28 mouse cellular contexts compared by ENCODE assay signal in genomic region chr10:107383825-107384224, GRCm38 (mm10).
A peak's percentile ranks its signal among the peaks of the same experiment; 100 is the strongest.
DNase-seq lines count a peak whose midpoint lies in the region; ATAC-seq and TF ChIP-seq lines count a peak whose summit lies in the region.
"Had no signal": no experiment of that assay in that cellular context is flagged by ENCODE, and none has a peak within 500 bp of the region (broad histone marks: within the 10 kb centered on the region; RNA-seq: fewer than 3 reads in every experiment).

No protein-coding gene starts in this region.

- H3K9me3 ChIP-seq in neural tube, embryonic 12.5 days = no peaks in the 10 kb centered on the region
- H3K9me3 ChIP-seq in neural tube, embryonic 15.5 days (replicated peaks) = no peaks in the 10 kb centered on the region
- no peaks in the 10 kb centered on the region for H3K9me3 ChIP-seq in intestine, postnatal 0 days (ENCODE audit: control insufficient read depth)
- H3K9me3 ChIP-seq in neural tube, embryonic 14.5 days (ENCODE audit: control insufficient read depth, low read length) = no peaks in the 10 kb centered on the region
- H3K9me3 ChIP-seq: heart, embryonic 12.5 days; hindbrain, embryonic 13.5 days; limb, embryonic 13.5 days had no signal

- no peak for TF ChIP-seq POLR2A in liver, adult 2 months (IDR thresholded peaks at IDR 0.05; ENCODE audit: extremely low read depth, insufficient read depth, low read length)

- H3K4me3 ChIP-seq in liver, adult 2 months (ENCODE audit: insufficient read depth, low read depth, low read length) = no peak overlapping the region
- no peak overlapping the region for H3K4me3 ChIP-seq in neural tube, embryonic 12.5 days
- H3K4me3 ChIP-seq in neural tube, embryonic 15.5 days (replicated peaks) = no peak overlapping the region
- no peak overlapping the region for H3K4me3 ChIP-seq in intestine, postnatal 0 days (ENCODE audit: low read depth, low read length)
- H3K4me3 ChIP-seq in neural tube, embryonic 14.5 days (ENCODE audit: low read depth, low read length) = no peak overlapping the region
- H3K4me3 ChIP-seq: heart, adult 2 months; heart, embryonic 12.5 days; hindbrain, embryonic 13.5 days; layer of hippocampus, adult 2 months; limb, embryonic 13.5 days; myocyte had no signal

- H3K27ac ChIP-seq in liver, adult 2 months (replicated peaks; ENCODE audit: insufficient read depth, low read depth, low read length) = no peak overlapping the region
- no peak overlapping the region for H3K27ac ChIP-seq in neural tube, embryonic 12.5 days
- no peak overlapping the region for H3K27ac ChIP-seq in neural tube, embryonic 15.5 days (replicated peaks)
- H3K27ac ChIP-seq in intestine, postnatal 0 days (ENCODE audit: low read depth, low read length) = no peak overlapping the region
- H3K27ac ChIP-seq in neural tube, embryonic 14.5 days (ENCODE audit: low read depth, low read length) = no peak overlapping the region
- H3K27ac ChIP-seq: heart, adult 2 months; hindbrain, embryonic 13.5 days; layer of hippocampus, adult 2 months; limb, embryonic 13.5 days; macrophage had no signal

- H3K36me3 ChIP-seq in liver, adult 2 months (ENCODE audit: control insufficient read depth, insufficient read depth, low read length) = peaks cover 11% of the 10 kb centered on the region; the same call in 1 of the 2 replicates
- H3K36me3 ChIP-seq in neural tube, embryonic 12.5 days = no peaks in the 10 kb centered on the region
- no peaks in the 10 kb centered on the region for H3K36me3 ChIP-seq in neural tube, embryonic 15.5 days
- no peaks in the 10 kb centered on the region for H3K36me3 ChIP-seq in intestine, postnatal 0 days (ENCODE audit: control insufficient read depth, insufficient read depth)
- no peaks in the 10 kb centered on the region for H3K36me3 ChIP-seq in neural tube, embryonic 14.5 days (ENCODE audit: control insufficient read depth, insufficient read depth, low read length)
- H3K36me3 ChIP-seq: heart, embryonic 12.5 days; limb, embryonic 13.5 days had no signal

- H3K27me3 ChIP-seq in liver, adult 2 months (ENCODE audit: control insufficient read depth, insufficient read depth, low read length) = no peaks in the 10 kb centered on the region
- no peaks in the 10 kb centered on the region for H3K27me3 ChIP-seq in neural tube, embryonic 12.5 days (replicated peaks)
- H3K27me3 ChIP-seq in neural tube, embryonic 15.5 days (replicated peaks) = no peaks in the 10 kb centered on the region
- no peaks in the 10 kb centered on the region for H3K27me3 ChIP-seq in intestine, postnatal 0 days (replicated peaks; ENCODE audit: control insufficient read depth, insufficient read depth, low read length)
- H3K27me3 ChIP-seq in neural tube, embryonic 14.5 days (ENCODE audit: control insufficient read depth, insufficient read depth, low read length) = no peaks in the 10 kb centered on the region
- H3K27me3 ChIP-seq: heart, embryonic 12.5 days; hindbrain, embryonic 13.5 days; limb, embryonic 13.5 days had no signal

- no peak overlapping the region for H3K4me2 ChIP-seq in neural tube, embryonic 12.5 days (replicated peaks)
- H3K4me2 ChIP-seq in neural tube, embryonic 15.5 days = no peak overlapping the region
- no peak overlapping the region for H3K4me2 ChIP-seq in intestine, postnatal 0 days (replicated peaks; ENCODE audit: low read depth)
- no peak overlapping the region for H3K4me2 ChIP-seq in neural tube, embryonic 14.5 days (ENCODE audit: low read depth, low read length)
- H3K4me2 ChIP-seq: heart, embryonic 12.5 days; hindbrain, embryonic 13.5 days; limb, embryonic 13.5 days had no signal

- TF ChIP-seq CTCF in liver, adult 2 months (IDR thresholded peaks at IDR 0.05; ENCODE audit: low read depth, low read length) = no peak
- no peak for TF ChIP-seq CTCF in intestine, postnatal 0 days (IDR thresholded peaks at IDR 0.05; ENCODE audit: low read depth)

- peak; percentile 37 for DNase-seq in liver, adult 2 months (ENCODE audit: extremely low read depth, low read depth, low spot score)
- no peak for DNase-seq in liver
- no peak for DNase-seq in urinary bladder, postnatal 36 days (ENCODE audit: low spot score in 2 of 2)
- DNase-seq in lung, postnatal 10 days = no peak
- DNase-seq: cerebellum, adult 8-10 months; cerebellum, postnatal 36 days; gastrocnemius, postnatal 25 days; heart, adult 2 months; heart, postnatal 4 days; kidney, adult 2 months; kidney, postnatal 36 days; lung, adult 18-20 months; right cerebral cortex, postnatal 4 days; thymus, adult 2 months; thymus, postnatal 4 days had no signal

- H3K9ac ChIP-seq in liver, adult 2 months (ENCODE audit: low read depth, low read length) = no peak overlapping the region
- no peak overlapping the region for H3K9ac ChIP-seq in neural tube, embryonic 12.5 days
- H3K9ac ChIP-seq in neural tube, embryonic 15.5 days (replicated peaks) = no peak overlapping the region
- no peak overlapping the region for H3K9ac ChIP-seq in intestine, postnatal 0 days (ENCODE audit: low read depth, low read length)
- no peak overlapping the region for H3K9ac ChIP-seq in neural tube, embryonic 14.5 days (replicated peaks; ENCODE audit: low read depth, low read length)
- H3K9ac ChIP-seq: heart, embryonic 12.5 days; hindbrain, embryonic 13.5 days; limb, embryonic 13.5 days had no signal

- no peaks in the 10 kb centered on the region for H3K4me1 ChIP-seq in liver, adult 2 months (ENCODE audit: control insufficient read depth, insufficient read depth, low read length)
- peaks cover 2% of the 10 kb centered on the region; the same call in 1 of the 2 replicates for H3K4me1 ChIP-seq in neural tube, embryonic 12.5 days
- no peaks in the 10 kb centered on the region for H3K4me1 ChIP-seq in neural tube, embryonic 15.5 days
- H3K4me1 ChIP-seq in intestine, postnatal 0 days (replicated peaks; ENCODE audit: control insufficient read depth, insufficient read depth, low read length) = no peaks in the 10 kb centered on the region
- H3K4me1 ChIP-seq in neural tube, embryonic 14.5 days (ENCODE audit: control insufficient read depth, insufficient read depth, low read length) = no peaks in the 10 kb centered on the region
- H3K4me1 ChIP-seq: limb, embryonic 13.5 days had no signal

- peak; percentile 53; the same call in 1 of the 2 replicates for ATAC-seq in neural tube, embryonic 12.5 days (ENCODE audit: low FRiP score, low read depth)
- no peak for ATAC-seq in neural tube, embryonic 15.5 days (ENCODE audit: low FRiP score)
- ATAC-seq in intestine, postnatal 0 days = peak; percentile 53
- peak; percentile 44; the same call in 1 of the 2 replicates for ATAC-seq in neural tube, embryonic 14.5 days (ENCODE audit: low read depth)
- ATAC-seq: CD4-positive, CD25-positive, alpha-beta regulatory T cell, adult 4 months; forebrain, embryonic 16.5 days; lung, postnatal 0 days had no signal

- no peaks in the 10 kb centered on the region for H3K79me2 ChIP-seq in liver, adult 2 months (ENCODE audit: control insufficient read depth, insufficient read depth, low read length)
